8 mouse cellular contexts compared by ENCODE assay signal in the genomic region with DNA sequence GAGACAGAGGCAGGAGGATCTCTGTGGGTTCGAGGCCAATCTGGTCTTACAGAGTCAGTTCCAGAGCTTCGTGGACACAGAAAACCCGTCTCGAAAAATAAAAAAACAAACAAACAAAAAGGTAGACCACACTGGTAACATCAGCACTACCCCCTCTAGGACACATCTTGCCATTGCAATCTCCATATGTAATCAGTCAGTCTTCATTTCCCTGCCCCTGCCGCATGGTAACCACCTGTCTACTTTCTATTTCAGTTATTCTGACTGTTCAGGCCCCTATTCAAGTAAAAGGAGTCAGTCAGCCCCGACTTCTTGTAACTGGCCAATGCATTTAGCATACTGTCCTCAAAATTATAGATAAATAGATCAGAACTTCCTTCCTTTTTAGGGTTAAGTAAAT. TPM values are rescaled to one million over a fixed set of nuclear protein-coding genes. Genes with fewer than 3 reads are reported as not detected.
DNase-seq lines count a peak whose midpoint lies in the region; ATAC-seq and TF ChIP-seq lines count a peak whose summit lies in the region.

No protein-coding gene starts in this region.

- no peak overlapping the region for H3K9ac ChIP-seq in intestine, embryonic 14.5 days (ENCODE audit: low read length)

- H3K4me1 ChIP-seq in thymus, adult 2 months (replicated peaks; ENCODE audit: control insufficient read depth, insufficient read depth, low read length): peaks cover 5% of the 10 kb centered on the region
- H3K4me1 ChIP-seq in intestine, embryonic 14.5 days (replicated peaks; ENCODE audit: control insufficient read depth, insufficient read depth, low read length): no peaks in the 10 kb centered on the region; the same call in 1 of the 2 replicates

- peaks cover 12% of the 10 kb centered on the region for H3K36me3 ChIP-seq in thymus, adult 2 months (ENCODE audit: control insufficient read depth, insufficient read depth, low read length)
- peaks cover 36% of the 10 kb centered on the region for H3K36me3 ChIP-seq in intestine, embryonic 14.5 days (ENCODE audit: control insufficient read depth, insufficient read depth, low read length)
- peaks cover 29% of the 10 kb centered on the region for H3K36me3 ChIP-seq in myocyte (ENCODE audit: control insufficient read depth, insufficient read depth)

- H3ac ChIP-seq in myocyte (ENCODE audit: control insufficient read depth, insufficient read length): no peak overlapping the region

- H3K9me3 ChIP-seq in intestine, embryonic 14.5 days (ENCODE audit: control insufficient read depth, low read length): no peaks in the 10 kb centered on the region

- no peaks in the 10 kb centered on the region for H3K27me3 ChIP-seq in thymus, adult 2 months (ENCODE audit: control insufficient read depth, insufficient read depth, low read length)
- no peaks in the 10 kb centered on the region for H3K27me3 ChIP-seq in intestine, embryonic 14.5 days (replicated peaks; ENCODE audit: control insufficient read depth, insufficient read depth, low read length)
- H3K27me3 ChIP-seq in myocyte (ENCODE audit: control insufficient read depth, insufficient read depth, insufficient read length): no peaks in the 10 kb centered on the region

- peaks cover 46% of the 10 kb centered on the region for H3K79me2 ChIP-seq in myocyte (ENCODE audit: control insufficient read depth, insufficient read depth)

- WGBS in thymus, adult 2 months: 57% methylated on average over 6 of the region's 6 CpGs
- WGBS in intestine, embryonic 14.5 days: 74% methylated on average over 6 of the region's 6 CpGs

- H3K4me2 ChIP-seq in intestine, embryonic 14.5 days (ENCODE audit: low read length): peak overlapping the region; percentile 90
- H3K4me2 ChIP-seq in myocyte (ENCODE audit: low read depth): peak overlapping the region; percentile 71

- no peak for TF ChIP-seq CTCF in thymus, adult 2 months (IDR thresholded peaks at IDR 0.05; ENCODE audit: borderline replicate concordance, control insufficient read depth, extremely low read depth, insufficient read depth, low read length, poor library complexity)

- H3K27ac ChIP-seq in thymus, adult 2 months (ENCODE audit: control insufficient read depth, insufficient read depth, low read length): no peak overlapping the region
- H3K27ac ChIP-seq in intestine, embryonic 14.5 days (ENCODE audit: low read depth): no peak overlapping the region

- no peak overlapping the region for H3K4me3 ChIP-seq in thymus, adult 2 months (ENCODE audit: control insufficient read depth, insufficient read depth, low read length)
- H3K4me3 ChIP-seq in intestine, embryonic 14.5 days (ENCODE audit: low read depth, low read length): peak overlapping the region; percentile 77
- H3K4me3 ChIP-seq in myocyte: peak overlapping the region; percentile 88

- no peak for ATAC-seq in intestine, embryonic 14.5 days (replicated peaks; ENCODE audit: low FRiP score, low TSS enrichment, low read depth)

- DNase-seq in cerebellum, adult 9-10 months: peak; percentile 42
- no peak for DNase-seq in cerebellum, adult 11 months
- DNase-seq in thymus, adult 2 months: peak; percentile 3
- DNase-seq in thymus, adult 18-20 months: no peak
- DNase-seq in intestine, embryonic 14.5 days (ENCODE audit: low spot score): no peak
- no peak for DNase-seq in gastrocnemius, postnatal 4 days (ENCODE audit: low spot score in 2 of 2)
- no peak for DNase-seq in layer of hippocampus, postnatal 25 days (ENCODE audit: extremely low spot score in 1 of 2, low spot score in 1 of 2)

- no peak for TF ChIP-seq POLR2A in thymus, adult 2 months (IDR thresholded peaks at IDR 0.05; ENCODE audit: control insufficient read depth, extremely low read depth, insufficient read depth, low read length, poor library complexity)
- no peak for TF ChIP-seq POLR2A in myocyte (IDR thresholded peaks at IDR 0.05; ENCODE audit: insufficient read length, low read depth)

TF ChIP-seq in myocyte, 11 proteins besides CTCF, POLR2A, EP300 and RAD21:
- TF ChIP-seq MYOG (IDR thresholded peaks at IDR 0.05; ENCODE audit: control insufficient read depth in 1 of 3, insufficient read depth in 1 of 3, insufficient read length in 2 of 3, low read depth in 2 of 3): no peak
- peak in 1 of 3 experiments; percentile 19 for TF ChIP-seq MYOD1 (IDR thresholded peaks at IDR 0.05; ENCODE audit: control insufficient read depth in 1 of 3, insufficient read length in 2 of 3, low read depth in 2 of 3)
- no peak for TF ChIP-seq USF1 (IDR thresholded peaks at IDR 0.05; ENCODE audit: low read depth)

RNA-seq across cellular contexts. Expression of gene Polr1a, which starts 1.0 kb away (rescaled TPM):
- polyA plus RNA-seq in thymus, adult 2 months (2012; rRNA removed): 17.3 TPM in 2 replicates
- polyA plus RNA-seq in intestine, embryonic 14.5 days (2014; fragmentation: Nextera tagmentation; extraction: Ambion mirVana): 32.9 and 35.2 TPM in 2 replicates
- polyA plus RNA-seq in myocyte (2012; fragmentation: generic; extraction: Trizol): 32.8 TPM
- 10 to 100 TPM; 35.7 to 44.8 TPM for total RNA-seq in gastrocnemius, postnatal 4 days (2021)
- total RNA-seq in layer of hippocampus, postnatal 25 days (2021): 10 to 100 TPM; 31.0 to 35.8 TPM

RNA-seq across cellular contexts. Expression of gene Ptcd3, which starts 1.3 kb away (rescaled TPM):
- 18.2 and 23.0 TPM in 2 replicates for polyA plus RNA-seq in thymus, adult 2 months (2012; rRNA removed)
- polyA plus RNA-seq in intestine, embryonic 14.5 days (2014; fragmentation: Nextera tagmentation; extraction: Ambion mirVana): 116 and 121 TPM in 2 replicates
- polyA plus RNA-seq in myocyte (2012; fragmentation: generic; extraction: Trizol): 20.3 TPM
- total RNA-seq in gastrocnemius, postnatal 4 days (2021): 10 to 100 TPM; 70.1 to 85.6 TPM
- 10 to 100 TPM; 63.0 to 70.3 TPM for total RNA-seq in layer of hippocampus, postnatal 25 days (2021)

Comparison
In these comparisons a context has a peak if more than half of its experiments do, and no peak if none do; other contexts are left out.
1. DNase-seq: peak in cerebellum, adult 9-10 months (single experiment) and thymus, adult 2 months (single experiment); none in cerebellum, adult 11 months (single experiment), thymus, adult 18-20 months (0 of 2), intestine, embryonic 14.5 days (single experiment), gastrocnemius, postnatal 4 days (0 of 2) and layer of hippocampus, postnatal 25 days (0 of 2).